Mouse (Mus musculus) testis, adult 2 months (tissue): ENCODE data around the gene Hfe2. TPM values are rescaled to one million over a fixed set of nuclear protein-coding genes. Genes with fewer than 3 reads are reported as not detected.
A peak's percentile ranks its signal among the peaks of the same experiment; 100 is the strongest.

Experiments used
- H3K27ac ChIP-seq: fragments of 200-500 bp; 2 replicates; pipeline ENCODE4 v1.5.1; 2012; ENCODE audit warnings: low read depth, low read length; ENCODE audit not compliant: control insufficient read depth, insufficient read depth
- H3K27me3 ChIP-seq: fragments of 200-500 bp; 2 replicates; pipeline ENCODE4 v1.6.1; 2012; ENCODE audit warnings: mild to moderate bottlenecking, low read length, moderate library complexity; ENCODE audit not compliant: control insufficient read depth, insufficient read depth
- H3K36me3 ChIP-seq: fragments of 200-500 bp; 2 replicates; pipeline ENCODE4 v1.6.1; 2012; ENCODE audit warnings: mild to moderate bottlenecking, low read length; ENCODE audit not compliant: control insufficient read depth, insufficient read depth
- H3K4me1 ChIP-seq: fragments of 200-500 bp; 2 replicates; pipeline ENCODE4 v1.6.1; 2012; ENCODE audit warnings: low read length; ENCODE audit not compliant: control insufficient read depth, insufficient read depth
- H3K4me3 ChIP-seq: fragments of 200-500 bp; 2 replicates; pipeline ENCODE4 v1.5.1; 2012; ENCODE audit warnings: low read depth, mild to moderate bottlenecking, low read length, moderate library complexity, mixed read lengths; ENCODE audit not compliant: control insufficient read depth
- CTCF ChIP-seq: fragments of 200-500 bp; IDR thresholded peaks from 2 replicates; pipeline ENCODE4 v1.5.1; 2012; ENCODE audit warnings: low read depth, mild to moderate bottlenecking, inconsistent platforms, low read length, moderate library complexity; ENCODE audit not compliant: control insufficient read depth, insufficient read depth, insufficient replicate concordance
- POLR2A ChIP-seq: fragments of 200-500 bp; IDR thresholded peaks from 2 replicates; pipeline ENCODE4 v1.6.1; 2012; ENCODE audit warnings: low read depth, mild to moderate bottlenecking, inconsistent platforms, low read length, moderate library complexity; ENCODE audit not compliant: control insufficient read depth
- polyA plus RNA-seq: library from polyadenylated mRNA; depleted of rRNA; stranded (reverse); fragments of >200 nt; gene quantifications from 2 replicates; pipeline ENCODE4 v1.2.3, GENCODE M21; 2012

Gene Hfe2
- polyA plus RNA-seq, 1 experiment = 7.8 TPM

GRCm38 (mm10) chr3:96542554-96542953 is 17.6 kb downstream of the Hfe2 start:
- Histone ChIP-seq H3K4me1 (no peaks in the 10 kb centered on the region; the same call in none of the 2 replicates), H3K4me3 (no peak overlapping the region), H3K27me3 (no peaks in the 10 kb centered on the region), H3K36me3 (no peaks in the 10 kb centered on the region), H3K27ac (no peak overlapping the region)
- TF ChIP-seq POLR2A = no peak

- Histone ChIP-seq H3K4me1 (no peaks in the 10 kb centered on the region; the same call in none of the 2 replicates), H3K27me3 (no peaks in the 10 kb centered on the region), H3K36me3 (no peaks in the 10 kb centered on the region), H3K4me3 (no peak overlapping the region), H3K27ac (no peak overlapping the region)
- no peak for TF ChIP-seq POLR2A
- TF ChIP-seq CTCF = no peak
These were observed 18.4 kb downstream of the Hfe2 start for GRCm38 (mm10) chr3:96543345-96543744.

- Histone ChIP-seq H3K4me1 (no peaks in the 10 kb centered on the region; the same call in none of the 2 replicates), H3K27ac (no peak overlapping the region), H3K27me3 (no peaks in the 10 kb centered on the region), H3K4me3 (no peak overlapping the region), H3K36me3 (no peaks in the 10 kb centered on the region)
- TF ChIP-seq POLR2A (no peak), CTCF (no peak)
These were observed 20.6 kb downstream of the Hfe2 start for GRCm38 (mm10) chr3:96545565-96545964.

- Histone ChIP-seq H3K4me3 (no peak overlapping the region), H3K27ac (no peak overlapping the region), H3K36me3 (no peaks in the 10 kb centered on the region), H3K27me3 (no peaks in the 10 kb centered on the region), H3K4me1 (no peaks in the 10 kb centered on the region; the same call in none of the 2 replicates)
- TF ChIP-seq CTCF = no peak
- no peak for TF ChIP-seq POLR2A
These were observed 21.9 kb downstream of the Hfe2 start for GRCm38 (mm10) chr3:96546880-96547279.

- Histone ChIP-seq H3K27me3 (no peaks in the 10 kb centered on the region), H3K36me3 (no peaks in the 10 kb centered on the region), H3K4me1 (no peaks in the 10 kb centered on the region; the same call in none of the 2 replicates), H3K4me3 (no peak overlapping the region), H3K27ac (no peak overlapping the region)
- TF ChIP-seq POLR2A (no peak), CTCF (peak; percentile 69; the same call in 1 of the 2 replicates)
These were observed 22.5 kb downstream of the Hfe2 start for GRCm38 (mm10) chr3:96547389-96547960.

GRCm38 (mm10) chr3:96548824-96549223 is 23.9 kb downstream of the Hfe2 start:
- no peak overlapping the region for H3K27ac ChIP-seq
- H3K4me1 ChIP-seq = no peaks in the 10 kb centered on the region; the same call in none of the 2 replicates
- no peak overlapping the region for H3K4me3 ChIP-seq
- TF ChIP-seq POLR2A (no peak), CTCF (no peak)
- no peaks in the 10 kb centered on the region for H3K36me3 ChIP-seq
- no peaks in the 10 kb centered on the region for H3K27me3 ChIP-seq

GRCm38 (mm10) chr3:96549346-96549745 is 24.4 kb downstream of the Hfe2 start:
- H3K36me3 ChIP-seq = no peaks in the 10 kb centered on the region
- no peak for TF ChIP-seq CTCF
- no peak for TF ChIP-seq POLR2A
- H3K27ac ChIP-seq = no peak overlapping the region
- H3K4me3 ChIP-seq = no peak overlapping the region
- no peaks in the 10 kb centered on the region for H3K27me3 ChIP-seq
- no peaks in the 10 kb centered on the region; the same call in none of the 2 replicates for H3K4me1 ChIP-seq
